27 mouse cellular contexts compared by ENCODE assay signal in the genomic region with DNA sequence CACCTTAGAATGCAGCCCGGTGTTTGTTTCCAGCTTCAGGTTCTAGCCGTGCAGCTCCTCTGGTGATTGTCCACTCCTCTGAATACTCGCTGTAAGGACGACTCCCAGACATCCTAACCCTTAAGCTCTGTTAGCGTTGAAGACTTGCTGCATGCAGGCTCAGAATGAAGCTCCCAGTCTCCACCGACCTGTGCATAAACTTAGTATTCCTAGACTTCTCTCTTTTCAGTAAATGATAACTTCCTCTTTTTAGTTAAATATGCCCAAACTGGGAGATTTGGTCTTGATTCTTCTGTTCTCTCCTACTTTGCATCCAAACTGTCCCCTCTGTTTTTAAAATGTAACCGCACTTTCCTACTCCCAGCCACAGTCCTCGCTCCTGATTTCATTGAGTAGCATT.
DNase-seq lines count a peak whose midpoint lies in the region; ATAC-seq and TF ChIP-seq lines count a peak whose summit lies in the region.
"Had no signal": no experiment of that assay in that cellular context is flagged by ENCODE, and none has a peak within 500 bp of the region (broad histone marks: within the 10 kb centered on the region; RNA-seq: fewer than 3 reads in every experiment).

No protein-coding gene starts in this region.

- H3K9ac ChIP-seq in heart, embryonic 12.5 days = no peak overlapping the region
- H3K9ac ChIP-seq in midbrain, postnatal 0 days (replicated peaks; ENCODE audit: low read length, poor library complexity, severe bottlenecking) = no peak overlapping the region
- H3K9ac ChIP-seq: embryonic facial prominence, embryonic 13.5 days; embryonic facial prominence, embryonic 15.5 days; forebrain, embryonic 12.5 days had no signal

- H3K9me3 ChIP-seq in heart, embryonic 12.5 days (replicated peaks) = no peaks in the 10 kb centered on the region
- no peaks in the 10 kb centered on the region for H3K9me3 ChIP-seq in limb, embryonic 10.5 days (replicated peaks)
- no peaks in the 10 kb centered on the region for H3K9me3 ChIP-seq in midbrain, postnatal 0 days (ENCODE audit: low read length)
- H3K9me3 ChIP-seq: embryonic facial prominence, embryonic 13.5 days; embryonic facial prominence, embryonic 15.5 days; forebrain, embryonic 10.5 days; forebrain, embryonic 12.5 days; G1E had no signal

- no peak for ATAC-seq in heart, embryonic 12.5 days (ENCODE audit: insufficient number of reproducible peaks, low FRiP score)
- ATAC-seq in megakaryocyte progenitor cell, adult 5-6 weeks (replicated peaks; ENCODE audit: poor library complexity) = 0 out of 2 replicates have a peak, but pooled peaks have one; percentile 23
- ATAC-seq in midbrain, postnatal 0 days (ENCODE audit: low FRiP score) = no peak
- ATAC-seq: CD4-positive, CD25-positive, alpha-beta regulatory T cell, adult 4 months; forebrain, embryonic 14.5 days; forebrain, embryonic 16.5 days had no signal

- peaks cover 3% of the 10 kb centered on the region; the same call in 1 of the 2 replicates for H3K36me3 ChIP-seq in heart, embryonic 12.5 days
- H3K36me3 ChIP-seq in limb, embryonic 10.5 days = peaks cover 9% of the 10 kb centered on the region
- peaks cover 4% of the 10 kb centered on the region; the same call in 1 of the 2 replicates for H3K36me3 ChIP-seq in midbrain, postnatal 0 days (ENCODE audit: insufficient read depth, low read length)
- H3K36me3 ChIP-seq: embryonic facial prominence, embryonic 15.5 days; forebrain, embryonic 12.5 days had no signal

- WGBS in heart, embryonic 12.5 days = 79% methylated on average over 8 of the region's 8 CpGs
- 90% methylated on average over 8 of the region's 8 CpGs for WGBS in limb, embryonic 10.5 days
- WGBS in midbrain, postnatal 0 days = 94% methylated on average over 8 of the region's 8 CpGs

- no peak for TF ChIP-seq CTCF in midbrain, postnatal 0 days (IDR thresholded peaks at IDR 0.05)

- H3K27me3 ChIP-seq in heart, embryonic 12.5 days (replicated peaks) = no peaks in the 10 kb centered on the region
- no peaks in the 10 kb centered on the region for H3K27me3 ChIP-seq in limb, embryonic 10.5 days (ENCODE audit: low read depth, poor library complexity, severe bottlenecking)
- H3K27me3 ChIP-seq in midbrain, postnatal 0 days (ENCODE audit: insufficient read depth, low read length) = no peaks in the 10 kb centered on the region
- H3K27me3 ChIP-seq: CH12.LX; embryonic facial prominence, embryonic 13.5 days; embryonic facial prominence, embryonic 15.5 days; forebrain, embryonic 12.5 days had no signal

- DNase-seq in heart, adult 11 months = peak; percentile 33
- no peak for DNase-seq in limb, embryonic 10.5 days (ENCODE audit: low spot score)
- DNase-seq in embryo, embryonic 10 days (ENCODE audit: low spot score) = no peak
- no peak for DNase-seq in midbrain, postnatal 0 days (ENCODE audit: low spot score)
- DNase-seq: adrenal gland, adult 2 months; adrenal gland, postnatal 10 days; adrenal gland, postnatal 25 days; B cell, adult 2 months; cerebellum, adult 11 months; cerebellum, adult 18-20 months; cerebellum, adult 8-10 months; cerebellum, adult 9-11 months; cerebellum, postnatal 14 days; cerebellum, postnatal 36 days; embryo, embryonic 11 days had no signal

- H3K4me3 ChIP-seq in heart, embryonic 12.5 days = no peak overlapping the region
- no peak overlapping the region for H3K4me3 ChIP-seq in limb, embryonic 10.5 days
- H3K4me3 ChIP-seq in midbrain, postnatal 0 days (ENCODE audit: low read depth, low read length) = no peak overlapping the region
- H3K4me3 ChIP-seq: embryonic facial prominence, embryonic 13.5 days; embryonic facial prominence, embryonic 15.5 days; erythroblast, embryonic 14.5 days; forebrain, embryonic 10.5 days; forebrain, embryonic 12.5 days had no signal

- H3K4me2 ChIP-seq in heart, embryonic 12.5 days = no peak overlapping the region
- H3K4me2 ChIP-seq in midbrain, postnatal 0 days (ENCODE audit: low read depth, low read length, poor library complexity, severe bottlenecking) = no peak overlapping the region
- H3K4me2 ChIP-seq: embryonic facial prominence, embryonic 13.5 days; embryonic facial prominence, embryonic 15.5 days; forebrain, embryonic 12.5 days had no signal

- H3K27ac ChIP-seq in heart, embryonic 12.5 days (ENCODE audit: poor library complexity, severe bottlenecking) = no peak overlapping the region
- peak overlapping the region; percentile 22; the same call in 1 of the 2 replicates for H3K27ac ChIP-seq in limb, embryonic 10.5 days
- H3K27ac ChIP-seq in midbrain, postnatal 0 days (ENCODE audit: low read depth, low read length) = no peak overlapping the region
- H3K27ac ChIP-seq: embryonic facial prominence, embryonic 13.5 days; embryonic facial prominence, embryonic 15.5 days; forebrain, embryonic 10.5 days; forebrain, embryonic 12.5 days had no signal

- no peaks in the 10 kb centered on the region for H3K4me1 ChIP-seq in heart, embryonic 12.5 days (replicated peaks)
- peaks cover 42% of the 10 kb centered on the region for H3K4me1 ChIP-seq in limb, embryonic 10.5 days
- H3K4me1 ChIP-seq in midbrain, postnatal 0 days (ENCODE audit: insufficient read depth, low read length) = no peaks in the 10 kb centered on the region
- H3K4me1 ChIP-seq: embryonic facial prominence, embryonic 15.5 days; forebrain, embryonic 10.5 days; forebrain, embryonic 12.5 days had no signal
